Comparison of ENCODE assay signal across 22 mouse cellular contexts in the genomic region with DNA sequence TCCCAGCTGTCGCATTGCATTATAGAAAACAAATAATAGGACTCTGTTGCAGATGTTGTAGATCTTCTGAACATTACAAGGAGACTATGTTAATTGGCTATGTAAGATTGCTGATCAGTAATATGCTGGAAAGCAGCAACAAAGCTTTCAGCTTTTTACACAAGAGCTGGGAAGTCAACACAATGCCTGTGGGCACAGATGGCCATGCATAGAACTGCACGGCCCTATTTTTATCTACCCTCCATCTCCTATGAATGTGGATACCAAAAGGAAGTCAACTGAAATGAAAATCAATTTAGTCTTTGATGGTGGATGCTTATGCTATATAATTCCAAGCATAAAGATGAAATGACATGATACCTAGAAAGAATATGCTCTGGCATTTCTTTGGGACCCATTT. TPM values are rescaled to one million over a fixed set of nuclear protein-coding genes. Genes with fewer than 3 reads are reported as not detected.
"Had no signal": no experiment of that assay in that cellular context is flagged by ENCODE, and none has a peak within 500 bp of the region (broad histone marks: within the 10 kb centered on the region; RNA-seq: fewer than 3 reads in every experiment).

No protein-coding gene starts in this region.

- H3K4me2 ChIP-seq: lung, embryonic 15.5 days; midbrain, embryonic 11.5 days; midbrain, embryonic 13.5 days; midbrain, embryonic 15.5 days; neural tube, embryonic 12.5 days; stomach, embryonic 15.5 days had no signal

- ATAC-seq: liver, postnatal 0 days; lung, postnatal 0 days; midbrain, embryonic 13.5 days; midbrain, embryonic 15.5 days had no signal

- H3K27ac ChIP-seq: lung, embryonic 15.5 days; macrophage; midbrain, embryonic 13.5 days; midbrain, embryonic 15.5 days; neural tube, embryonic 12.5 days; stomach, embryonic 15.5 days; stomach, postnatal 0 days had no signal

- H3K9me3 ChIP-seq: lung, embryonic 15.5 days; megakaryocyte, embryonic 14.5 days; midbrain, embryonic 13.5 days; midbrain, embryonic 15.5 days; neural tube, embryonic 12.5 days; stomach, embryonic 15.5 days had no signal

- H3K4me3 ChIP-seq: lung, embryonic 15.5 days; megakaryocyte, embryonic 14.5 days; midbrain, embryonic 13.5 days; midbrain, embryonic 15.5 days; neural tube, embryonic 12.5 days; stomach, embryonic 15.5 days had no signal

- H3K9ac ChIP-seq: liver, postnatal 0 days; lung, embryonic 15.5 days; midbrain, embryonic 13.5 days; midbrain, embryonic 15.5 days; neural tube, embryonic 12.5 days; stomach, embryonic 15.5 days had no signal

- H3K4me1 ChIP-seq: lung, embryonic 15.5 days; megakaryocyte, embryonic 14.5 days; midbrain, embryonic 13.5 days; midbrain, embryonic 15.5 days; neural tube, embryonic 12.5 days; stomach, embryonic 15.5 days had no signal

- H3K36me3 ChIP-seq: lung, embryonic 15.5 days; midbrain, embryonic 13.5 days; midbrain, embryonic 15.5 days; neural tube, embryonic 12.5 days; stomach, embryonic 15.5 days had no signal

- H3K27me3 ChIP-seq: lung, embryonic 15.5 days; megakaryocyte, embryonic 14.5 days; midbrain, embryonic 13.5 days; midbrain, embryonic 15.5 days; neural tube, embryonic 12.5 days; stomach, embryonic 15.5 days had no signal

- DNase-seq: liver, postnatal 0 days; lung, adult 2 months; lung, postnatal 14 days; lung, postnatal 36 days; right cerebral cortex, postnatal 14 days; thymus, adult 18-20 months; thymus, postnatal 14 days had no signal

RNA-seq across cellular contexts. Expression of gene Gabrg2, which starts 47.1 kb away (rescaled TPM):
- total RNA-seq: megakaryocyte progenitor cell, adult 5-6 weeks; monocyte, adult 5-6 weeks; neutrophil, adult 5-6 weeks had no signal
- polyA plus RNA-seq: liver, postnatal 0 days; lung, adult 2 months; lung, postnatal 0 days; macrophage; spleen, adult 2 months; thymus, postnatal 0 days had no signal
